Mouse (Mus musculus) cerebellum, adult (tissue): ENCODE measurements at regions not wholly inside any gene's neighbourhood (a gene's known extent, or its start where the extent isn't known, plus 50 kb on each side); places are given as distances from the start of the nearest gene placed in this dataset.

Experiments used
- ATAC-seq: cut with Nextera tagmentation; 2 replicates; pipeline ENCODE4 v1.9.2; 2017; ENCODE audit warnings: mild to moderate bottlenecking, moderate library complexity, mixed read lengths; ENCODE audit not compliant: insufficient number of reproducible peaks, low FRiP score, low TSS enrichment

- ATAC-seq, result no peak
Observed at GRCm38 (mm10) chr10:6053207-6053606, 131.0 kb upstream of the Rgs17 start.

GRCm38 (mm10) chr10:6043358-6043757, 121.2 kb upstream of the Rgs17 start:
- ATAC-seq, result no peak

GRCm38 (mm10) chr10:6039771-6040170, 117.6 kb upstream of the Rgs17 start:
- no peak for ATAC-seq

- peak; percentile 86 for ATAC-seq
Observed at GRCm38 (mm10) chr10:6035792-6036487, 113.7 kb upstream of the Rgs17 start.

- ATAC-seq, result no peak
Observed at GRCm38 (mm10) chr10:6032469-6032868, 110.3 kb upstream of the Rgs17 start.

GRCm38 (mm10) chr10:6027551-6027950, 105.4 kb upstream of the Rgs17 start:
- no peak for ATAC-seq

- ATAC-seq, result no peak
Observed at GRCm38 (mm10) chr10:6026317-6026716, 104.1 kb upstream of the Rgs17 start.

GRCm38 (mm10) chr10:6022609-6023283, 100.5 kb upstream of the Rgs17 start:
- ATAC-seq, result no peak

GRCm38 (mm10) chr10:6020944-6021684, 98.9 kb upstream of the Rgs17 start:
- ATAC-seq, result no peak

- ATAC-seq, result no peak
Observed at GRCm38 (mm10) chr10:6013743-6014142, 91.5 kb upstream of the Rgs17 start.

- ATAC-seq, result no peak
Observed at GRCm38 (mm10) chr10:6011541-6011940, 89.3 kb upstream of the Rgs17 start.

- no peak for ATAC-seq
Observed at GRCm38 (mm10) chr10:6011029-6011428, 88.8 kb upstream of the Rgs17 start.

GRCm38 (mm10) chr10:6007238-6007972, 85.2 kb upstream of the Rgs17 start:
- ATAC-seq, result no peak

- ATAC-seq, result no peak
Observed at GRCm38 (mm10) chr10:5981433-5981832, 59.2 kb upstream of the Rgs17 start.

GRCm38 (mm10) chr10:5978534-5978933, 56.3 kb upstream of the Rgs17 start:
- ATAC-seq, result no peak
